Mouse (Mus musculus) MEL (cell line): ENCODE data around the gene Haao. TPM values are rescaled to one million over a fixed set of nuclear protein-coding genes. Genes with fewer than 3 reads are reported as not detected.

ENCODE experiments used
- DNase-seq: peaks from one replicate; pipeline ENCODE4 v3.0.0; 2011; ENCODE audit warnings: low read depth, low spot score
- H3K27ac ChIP-seq: 2 replicates; pipeline ENCODE4 v1.5.1; 2012; ENCODE audit warnings: low read depth, mild to moderate bottlenecking, control low read depth, low read length, moderate library complexity; ENCODE audit not compliant: control insufficient read depth
- H3K27me3 ChIP-seq, 2 experiments: fragments of 150-350 bp in 1 of 2; sonication (generic) in 1 of 2; 2 replicates each; pipeline ENCODE4 v1.6.1; 2012; ENCODE audit warnings: low read length in 2 of 2, mild to moderate bottlenecking in 2 of 2, improper control_type of control experiment in 1 of 2, moderate library complexity in 1 of 2; ENCODE audit not compliant: insufficient read depth in 2 of 2, control insufficient read depth in 1 of 2
- H3K36me3 ChIP-seq, 2 experiments: 2 replicates each; pipeline ENCODE4 v1.6.1; 2012 to 2014; ENCODE audit warnings: low read length in 2 of 2, improper control_type of control experiment in 1 of 2, inconsistent platforms in 1 of 2, mild to moderate bottlenecking in 1 of 2; ENCODE audit not compliant: insufficient read depth in 2 of 2, control insufficient read depth in 1 of 2
- H3K4me1 ChIP-seq, 2 experiments: fragments of 150-350 bp in 1 of 2; sonication (generic) in 1 of 2; 2 replicates each; pipeline ENCODE4 v1.6.1; 2012; ENCODE audit warnings: low read length in 2 of 2, improper control_type of control experiment in 1 of 2, mild to moderate bottlenecking in 1 of 2; ENCODE audit not compliant: insufficient read depth in 2 of 2, control insufficient read depth in 1 of 2
- H3K4me3 ChIP-seq, 2 experiments: fragments of 150-350 bp in 1 of 2; sonication (generic) in 1 of 2; 2 replicates each; pipeline ENCODE4 v1.5.1; 2012; ENCODE audit warnings: low read depth in 2 of 2, low read length in 2 of 2, mild to moderate bottlenecking in 2 of 2, moderate library complexity in 2 of 2, control low read depth in 1 of 2, improper control_type of control experiment in 1 of 2; ENCODE audit not compliant: control insufficient read depth in 1 of 2, insufficient read depth in 1 of 2
- H3K79me2 ChIP-seq: 2 replicates; pipeline ENCODE4 v1.6.1; 2012; ENCODE audit warnings: mild to moderate bottlenecking, low read length, moderate library complexity; ENCODE audit not compliant: control insufficient read depth, poor library complexity, insufficient read depth
- H3K9ac ChIP-seq: 2 replicates; pipeline ENCODE4 v1.6.1; 2012; ENCODE audit warnings: low read depth, mild to moderate bottlenecking, control low read depth, low read length, moderate library complexity; ENCODE audit not compliant: control insufficient read depth, poor library complexity, severe bottlenecking
- H3K9me3 ChIP-seq: fragments of 150-350 bp; sonication (generic); replicated peaks from 2 replicates; pipeline ENCODE4 v1.6.1; 2012; ENCODE audit warnings: mild to moderate bottlenecking, low read length, improper control_type of control experiment, moderate library complexity; ENCODE audit not compliant: insufficient read depth
- CTCF ChIP-seq, 3 experiments: IDR thresholded peaks in 2 of 3; conservative IDR thresholded peaks in 1 of 3; 2 replicates each; pipeline ENCODE4 v1.5.1; 2011 to 2012; ENCODE audit warnings: low read length in 3 of 3, low read depth in 2 of 3, mild to moderate bottlenecking in 2 of 3, improper control_type of control experiment in 1 of 3, inconsistent platforms in 1 of 3, mixed read lengths in 1 of 3, moderate library complexity in 1 of 3; ENCODE audit not compliant: control insufficient read depth in 1 of 3, insufficient read depth in 1 of 3, poor library complexity in 1 of 3, severe bottlenecking in 1 of 3
- E2F4 ChIP-seq: IDR thresholded peaks from 2 replicates; pipeline ENCODE4 v1.6.1; 2011; ENCODE audit warnings: low read depth, low read length, improper control_type of control experiment, borderline replicate concordance
- ELF1 ChIP-seq: IDR thresholded peaks from 2 replicates; pipeline ENCODE4 v1.6.1; 2014; ENCODE audit warnings: low read depth, mild to moderate bottlenecking, inconsistent platforms, low read length, improper control_type of control experiment, moderate library complexity
- EP300 ChIP-seq, 2 experiments: IDR thresholded peaks; 2 replicates each; pipeline ENCODE4 v1.6.1; 2011; ENCODE audit warnings: improper control_type of control experiment in 2 of 2, low read length in 2 of 2, low read depth in 1 of 2, mild to moderate bottlenecking in 1 of 2
- ETS1 ChIP-seq: IDR thresholded peaks from 2 replicates; pipeline ENCODE4 v1.6.1; 2012; ENCODE audit warnings: low read depth, mild to moderate bottlenecking, inconsistent platforms, low read length, improper control_type of control experiment, moderate library complexity
- GATA1 ChIP-seq: IDR thresholded peaks from 2 replicates; pipeline ENCODE4 v1.6.1; 2011; ENCODE audit warnings: low read depth, low read length, improper control_type of control experiment
- JUND ChIP-seq: IDR thresholded peaks from 2 replicates; pipeline ENCODE4 v1.6.1; 2011; ENCODE audit warnings: low read depth, mild to moderate bottlenecking, improper control_type of control experiment, low read length
- MAZ ChIP-seq: IDR thresholded peaks from 2 replicates; pipeline ENCODE4 v1.6.1; 2012; ENCODE audit warnings: low read depth, mild to moderate bottlenecking, inconsistent platforms, low read length, improper control_type of control experiment
- MEF2A ChIP-seq: IDR thresholded peaks from 2 replicates; pipeline ENCODE4 v1.6.1; 2014; ENCODE audit warnings: low read depth, mild to moderate bottlenecking, inconsistent platforms, low read length, improper control_type of control experiment; ENCODE audit not compliant: poor library complexity, insufficient replicate concordance, severe bottlenecking; ENCODE audit errors: extremely low read depth
- MXI1 ChIP-seq: IDR thresholded peaks from 2 replicates; pipeline ENCODE4 v1.6.1; 2011; ENCODE audit warnings: mild to moderate bottlenecking, low read depth, low read length, improper control_type of control experiment
- MYB ChIP-seq: IDR thresholded peaks from 2 replicates; pipeline ENCODE4 v1.6.1; 2011; ENCODE audit warnings: mild to moderate bottlenecking, low read depth, low read length, improper control_type of control experiment
- MYC ChIP-seq: IDR thresholded peaks from 2 replicates; pipeline ENCODE4 v1.6.1; 2011; ENCODE audit warnings: low read depth, mild to moderate bottlenecking, low read length, improper control_type of control experiment, moderate library complexity
- NRF1 ChIP-seq: IDR thresholded peaks from 2 replicates; pipeline ENCODE4 v1.6.1; 2014; ENCODE audit warnings: low read depth, mild to moderate bottlenecking, inconsistent platforms, low read length, improper control_type of control experiment, moderate library complexity; ENCODE audit not compliant: poor library complexity, insufficient read depth, severe bottlenecking
- POLR2A ChIP-seq, 2 experiments: IDR thresholded peaks; 2 replicates each; pipeline ENCODE4 v1.6.1; 2011 to 2012; ENCODE audit warnings: low read length in 2 of 2, mild to moderate bottlenecking in 2 of 2, control low read depth in 1 of 2, improper control_type of control experiment in 1 of 2, low read depth in 1 of 2, moderate library complexity in 1 of 2; ENCODE audit not compliant: control insufficient read depth in 1 of 2, insufficient read depth in 1 of 2, poor library complexity in 1 of 2
- SMC3 ChIP-seq: IDR thresholded peaks from 2 replicates; pipeline ENCODE4 v1.6.1; 2011; ENCODE audit warnings: low read depth, low read length, improper control_type of control experiment
- TBP ChIP-seq: IDR thresholded peaks from 2 replicates; pipeline ENCODE4 v1.8.0; 2011; ENCODE audit warnings: low read depth, low read length, improper control_type of control experiment
- TCF12 ChIP-seq: IDR thresholded peaks from 2 replicates; pipeline ENCODE4 v1.6.1; 2014; ENCODE audit warnings: low read depth, mild to moderate bottlenecking, inconsistent platforms, low read length, improper control_type of control experiment, moderate library complexity
- USF1 ChIP-seq: IDR thresholded peaks from 2 replicates; pipeline ENCODE4 v1.6.1; 2014; ENCODE audit warnings: low read depth, mild to moderate bottlenecking, inconsistent platforms, low read length, improper control_type of control experiment, moderate library complexity
- USF2 ChIP-seq, 2 experiments: IDR thresholded peaks; 2 replicates each; pipeline ENCODE4 v1.6.1; 2011 to 2012; ENCODE audit warnings: improper control_type of control experiment in 2 of 2, low read length in 2 of 2, borderline replicate concordance in 1 of 2, inconsistent platforms in 1 of 2, low read depth in 1 of 2, mild to moderate bottlenecking in 1 of 2; ENCODE audit not compliant: insufficient read depth in 1 of 2
- ZC3H11A ChIP-seq: IDR thresholded peaks from 2 replicates; pipeline ENCODE4 v1.6.1; 2012; ENCODE audit warnings: low read depth, mild to moderate bottlenecking, inconsistent platforms, low read length, improper control_type of control experiment
- ZMIZ1 ChIP-seq: IDR thresholded peaks from 2 replicates; pipeline ENCODE4 v1.6.1; 2012; ENCODE audit warnings: low read depth, mild to moderate bottlenecking, inconsistent platforms, low read length, improper control_type of control experiment, moderate library complexity
- polyA plus RNA-seq, 2 experiments: library from polyadenylated mRNA; stranded (reverse) in 1 of 2; unstranded in 1 of 2; fragments of >175 nt in 1 of 2; fragments of >200 nt in 1 of 2; gene quantifications; 2 replicates each; pipeline versions ENCODE4 v1.2.1 to v1.2.4; 2012; ENCODE audit warnings: low replicate concordance in 2 of 2, low read depth in 1 of 2; ENCODE audit not compliant: insufficient read length in 2 of 2, insufficient read depth in 1 of 2, missing spikeins in 1 of 2
- total RNA-seq: library from RNA; depleted of rRNA; stranded (reverse); fragments of 300-350 nt; gene quantifications from 2 replicates; pipeline ENCODE4 v1.2.3, GENCODE M21; 2012

Haao gene
- total and polyA plus RNA-seq, 3 experiments, result 1.5 to 2.8 TPM; not detected in 1

DNA sequence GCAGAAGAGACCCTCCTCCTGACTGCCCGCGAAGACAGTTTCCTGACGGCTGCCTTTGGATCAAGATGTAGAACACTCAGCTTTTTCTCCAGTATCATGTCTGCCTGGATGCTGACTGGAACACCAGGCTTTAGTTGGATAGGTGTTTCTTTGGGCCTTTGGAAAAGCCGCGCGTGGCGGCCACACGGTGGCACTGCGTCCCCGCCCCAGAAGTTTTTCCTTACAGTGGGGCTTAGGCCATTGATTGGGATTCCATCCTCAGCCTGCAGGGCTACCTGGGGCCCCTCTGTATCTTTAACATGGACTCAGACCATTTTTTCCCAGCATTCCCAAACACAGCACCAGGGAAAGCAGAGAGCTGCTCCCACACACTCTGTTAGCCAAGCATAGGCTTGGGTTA is 18.8 kb upstream of the Haao start:
- Histone ChIP-seq H3K36me3 (peaks cover 0 to 5% of the 10 kb centered on the region in 2 experiments; a peak in 1 of 4 replicates), H3K27ac (no peak overlapping the region), H3K4me3 (no peak overlapping the region), H3K9me3 (no peaks in the 10 kb centered on the region), H3K79me2 (peaks cover under 1% of the 10 kb centered on the region; the same call in 1 of the 2 replicates), H3K4me1 (peaks cover 0 to 4% of the 10 kb centered on the region in 2 experiments; a peak in 1 of 4 replicates)
- no peak for DNase-seq
- TF ChIP-seq USF1 (no peak), CTCF (IDR thresholded peaks at IDR 0.05 in 2 of 3, conservative IDR thresholded peaks at IDR 0.05 in 1 of 3; ENCODE audit: control insufficient read depth in 1 of 3, insufficient read depth in 1 of 3, low read depth in 2 of 3, low read length in 3 of 3, poor library complexity in 1 of 3, severe bottlenecking in 1 of 3) (peak in 2 of 3 experiments; percentile 17; a peak in 1 of 6 replicates), USF2 (IDR thresholded peaks at IDR 0.05; ENCODE audit: borderline replicate concordance in 1 of 2, insufficient read depth in 1 of 2, low read depth in 1 of 2, low read length in 2 of 2) (no peak)
- TF ChIP-seq, all 39 proteins: peak for 1
- H3K9ac ChIP-seq, result no peak overlapping the region
- H3K27me3 ChIP-seq, result no peaks in the 10 kb centered on the region

DNA sequence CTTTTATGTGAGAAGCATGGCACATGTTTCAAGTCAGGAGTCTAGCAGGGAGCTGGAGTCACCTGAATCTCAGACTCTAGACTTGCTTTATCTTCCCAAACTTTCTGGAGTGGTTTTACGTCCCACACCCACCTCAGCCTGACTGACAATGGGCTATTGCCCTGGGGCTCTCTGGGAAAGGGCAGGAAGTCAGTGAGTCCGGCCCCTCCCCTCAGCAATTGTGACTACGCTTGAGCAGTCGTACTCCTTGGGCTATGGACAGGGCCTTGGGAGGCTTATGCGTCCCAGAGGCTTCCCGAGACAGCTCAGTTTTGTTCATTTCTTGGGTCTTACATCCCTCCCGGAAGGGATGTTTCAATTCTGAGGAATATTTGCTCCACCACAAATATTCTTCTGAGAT is 17.6 kb upstream of the Haao start:
- peaks cover 0 to 4% of the 10 kb centered on the region in 2 experiments; a peak in 1 of 4 replicates for H3K36me3 ChIP-seq
- TF ChIP-seq ETS1 (no peak), MEF2A (no peak), TCF12 (no peak), ZC3H11A (no peak), TBP (no peak), MYB (no peak), MYC (no peak)
- TF ChIP-seq, all 39 proteins: peak for 0
- Histone ChIP-seq H3K9ac (no peak overlapping the region), H3K4me3 (no peak overlapping the region), H3K27me3 (no peaks in the 10 kb centered on the region), H3K9me3 (no peaks in the 10 kb centered on the region), H3K4me1 (peaks cover 0 to 4% of the 10 kb centered on the region in 2 experiments; a peak in 1 of 4 replicates), H3K79me2 (peaks cover 2% of the 10 kb centered on the region; the same call in 1 of the 2 replicates), H3K27ac (no peak overlapping the region)
- no peak for DNase-seq

DNA sequence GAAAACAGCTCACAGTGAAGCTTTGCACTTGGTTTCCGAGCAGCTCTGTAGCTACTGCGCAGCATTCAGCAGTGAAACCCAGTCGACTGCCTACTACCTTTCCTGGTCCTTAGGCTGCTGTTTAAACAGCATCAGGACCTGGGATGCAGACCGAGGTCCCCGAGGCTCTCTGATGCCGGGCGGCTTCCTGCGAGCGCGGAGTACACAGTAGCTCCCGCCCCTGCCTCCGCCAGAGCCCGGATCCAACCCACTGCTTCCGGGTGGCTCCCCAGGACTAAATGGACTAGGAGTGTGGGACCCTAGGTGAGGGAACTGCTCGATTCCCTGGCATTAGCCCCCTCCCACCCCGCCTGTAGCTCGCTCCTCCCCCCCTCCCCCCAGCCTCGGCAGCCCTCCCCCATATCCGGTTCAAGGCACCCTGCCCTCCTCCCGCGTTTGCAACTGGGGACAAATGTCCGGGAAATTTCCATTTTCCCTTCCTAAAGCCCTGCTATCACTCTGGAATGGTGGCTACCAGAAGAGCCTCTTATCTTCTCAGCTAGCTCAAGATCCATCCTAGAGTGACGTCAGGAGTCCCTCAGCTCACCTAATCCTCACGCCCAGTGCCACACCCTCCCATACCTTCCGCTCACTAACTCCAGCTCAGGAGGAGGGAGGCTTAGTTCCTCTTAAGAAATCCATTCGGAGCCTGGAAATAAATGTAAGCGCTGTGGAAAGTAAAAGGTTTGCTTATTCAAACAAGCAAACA is 14.5 kb upstream of the Haao start:
- Histone ChIP-seq H3K27me3 (no peaks in the 10 kb centered on the region), H3K79me2 (peaks cover 2% of the 10 kb centered on the region; the same call in 1 of the 2 replicates), H3K4me1 (peaks cover 12 to 16% of the 10 kb centered on the region in 2 experiments), H3K4me3 (peak overlapping the region; percentile 48 to 97), H3K27ac (peak overlapping the region; percentile 70), H3K9me3 (no peaks in the 10 kb centered on the region), H3K36me3 (peaks cover 0 to 20% of the 10 kb centered on the region in 2 experiments; a peak in 2 of 4 replicates), H3K9ac (peak overlapping the region; percentile 70)
- DNase-seq, result peak; percentile 78
- TF ChIP-seq JUND, result no peak
- no peak for TF ChIP-seq USF1
- TF ChIP-seq USF2 (IDR thresholded peaks at IDR 0.05; ENCODE audit: borderline replicate concordance in 1 of 2, insufficient read depth in 1 of 2, low read depth in 1 of 2, low read length in 2 of 2), result no peak
- peak; percentile 23; the same call in 1 of the 2 replicates for TF ChIP-seq ELF1
- no peak for TF ChIP-seq NRF1
- TF ChIP-seq GATA1, result 0 out of 2 replicates have a peak, but pooled peaks have one; percentile 0
- no peak for TF ChIP-seq ZMIZ1
- TF ChIP-seq MXI1, result 0 out of 2 replicates have a peak, but pooled peaks have one; percentile 10
- no peak for TF ChIP-seq SMC3
- 0 out of 4 replicates have a peak, but pooled peaks of 1 of the 2 experiments have one; percentile 28 for TF ChIP-seq POLR2A (IDR thresholded peaks at IDR 0.05; ENCODE audit: control insufficient read depth in 1 of 2, insufficient read depth in 1 of 2, low read depth in 1 of 2, low read length in 2 of 2, poor library complexity in 1 of 2)
- TF ChIP-seq E2F4, result 0 out of 2 replicates have a peak, but pooled peaks have one; percentile 4
- TF ChIP-seq ZC3H11A, result no peak
- no peak; the same call in 1 of the 2 replicates for TF ChIP-seq MAZ
- TF ChIP-seq ETS1, result peak; percentile 26
- TF ChIP-seq EP300 (IDR thresholded peaks at IDR 0.05; ENCODE audit: low read depth in 1 of 2, low read length in 2 of 2), result 0 out of 4 replicates have a peak, but pooled peaks of 1 of the 2 experiments have one; percentile 12
- TF ChIP-seq, all 39 proteins: peak for 7
